Mouse (Mus musculus) cerebellum, postnatal 4 days (tissue): Measurements from ENCODE around the gene Fezf2.

ENCODE experiments used
- DNase-seq, 2 experiments: peaks; one replicate each; pipeline ENCODE4 v3.0.0; 2022; ENCODE audit warnings: low spot score in 2 of 2, mixed read lengths in 1 of 2

Fezf2 gene

GRCm38 (mm10) chr14:12342458-12343131, 5.4 kb downstream of the Fezf2 start:
- DNase-seq = no peak

DNA sequence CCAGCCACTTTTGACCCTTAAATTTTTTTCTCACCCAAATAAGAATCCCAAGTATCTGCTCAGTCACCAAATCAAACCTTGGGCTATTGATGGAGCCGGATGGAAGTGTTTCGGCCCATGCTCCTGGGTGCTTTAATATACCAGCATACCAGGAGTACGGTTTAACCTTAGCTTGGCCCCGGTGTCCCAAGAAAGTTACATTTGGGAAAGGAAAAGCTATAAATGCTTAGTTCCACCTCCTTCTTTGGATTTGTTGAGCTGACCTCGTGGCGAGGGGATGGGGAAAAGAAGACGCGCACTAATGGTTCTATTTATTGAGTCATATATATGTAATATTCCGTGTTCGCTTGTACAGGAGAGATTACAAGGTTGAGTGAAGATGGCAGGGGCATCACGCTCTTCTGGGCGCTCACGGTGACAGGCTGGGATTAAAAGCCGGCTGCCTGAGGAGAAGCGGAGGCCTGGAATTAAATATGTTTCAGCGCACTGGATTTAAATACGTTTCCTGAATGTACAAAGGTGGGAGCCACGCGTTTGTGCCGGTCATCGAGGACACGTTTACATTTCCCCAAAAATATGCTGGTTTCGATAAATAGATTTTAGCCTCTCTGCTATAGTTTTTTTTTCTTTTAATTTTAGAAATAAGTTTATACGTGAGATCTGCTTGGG, 6.1 kb downstream of the Fezf2 start:
- DNase-seq = no peak

GRCm38 (mm10) chr14:12341075-12341788, 6.8 kb downstream of the Fezf2 start:
- no peak for DNase-seq

DNA sequence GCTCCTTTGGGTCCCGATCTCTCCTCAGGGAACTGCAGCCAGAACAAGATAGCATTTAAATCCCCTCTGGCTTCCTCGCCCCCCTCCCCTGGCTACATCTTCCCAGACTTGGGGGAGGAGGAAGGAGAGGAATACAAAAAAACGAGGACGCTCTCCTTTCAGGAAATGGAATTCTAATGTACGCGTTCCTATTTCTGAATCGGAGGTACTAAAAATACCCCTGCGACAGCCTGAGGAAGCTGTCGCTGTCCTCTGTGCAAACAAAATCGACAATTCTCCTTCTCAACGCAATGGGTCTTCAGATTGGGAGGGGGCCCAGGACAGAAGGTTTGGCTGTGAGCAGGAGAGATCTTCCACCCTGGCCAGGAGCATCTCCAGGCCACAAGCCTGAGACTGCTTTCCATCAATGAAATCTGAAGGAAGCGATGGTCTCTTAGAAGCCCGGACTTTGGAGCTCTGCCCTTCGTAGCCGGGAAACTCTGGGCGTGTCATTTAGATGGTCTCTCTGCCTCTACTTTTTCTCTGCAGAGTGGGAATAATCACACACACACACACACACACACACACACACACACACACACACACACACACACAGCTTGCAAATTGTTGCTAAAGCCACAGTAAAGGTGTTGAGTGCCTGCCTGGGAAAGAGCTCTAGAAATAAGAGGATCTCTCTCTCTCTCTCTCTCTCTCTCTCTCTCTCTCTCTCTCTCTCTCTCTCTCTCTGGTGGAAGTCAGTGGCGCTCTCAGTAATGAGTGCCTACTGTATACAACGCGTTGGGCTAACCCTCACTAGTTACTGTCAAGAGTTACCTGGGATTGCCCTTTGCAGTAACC, 7.5 kb downstream of the Fezf2 start:
- DNase-seq = no peak

DNA sequence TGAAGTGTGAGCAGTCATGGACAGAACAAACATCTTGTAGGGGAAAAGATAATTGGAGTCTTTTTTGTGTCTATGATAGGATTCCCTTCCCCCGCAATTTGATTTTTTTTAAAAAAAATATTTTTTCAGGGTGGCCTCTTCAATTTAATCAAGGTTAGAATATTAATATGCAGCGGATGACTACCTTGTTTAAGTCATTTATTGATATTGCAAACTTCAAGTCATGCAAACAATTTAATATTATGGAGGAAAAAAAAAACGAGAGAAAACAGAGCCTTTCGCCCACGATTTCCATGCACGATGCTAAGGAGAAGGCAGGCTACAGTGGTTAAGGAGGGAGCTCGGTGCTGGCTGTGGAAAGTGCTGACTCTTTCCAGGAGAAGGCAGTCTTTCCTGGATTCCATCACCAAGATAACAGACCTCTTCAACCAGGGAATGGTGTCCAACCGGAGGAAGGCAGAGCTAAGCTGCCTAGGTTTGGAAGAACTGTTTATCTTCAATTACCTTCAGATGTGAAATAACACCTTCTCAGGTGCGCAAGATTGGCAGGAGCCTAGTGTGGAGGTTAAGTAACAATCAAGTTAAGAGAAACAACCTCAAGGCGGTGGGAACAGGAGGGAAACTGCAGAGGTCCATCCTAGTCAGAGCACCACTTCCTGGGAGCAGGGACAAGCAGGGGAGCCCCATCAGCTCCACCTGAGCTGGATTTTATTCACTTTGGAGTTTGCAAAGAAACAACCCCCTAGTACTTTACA, 9.0 kb downstream of the Fezf2 start:
- DNase-seq = no peak

GRCm38 (mm10) chr14:12337998-12338809, 9.8 kb downstream of the Fezf2 start:
- no peak for DNase-seq

GRCm38 (mm10) chr14:12337421-12337997, 10.5 kb downstream of the Fezf2 start:
- no peak for DNase-seq

DNA sequence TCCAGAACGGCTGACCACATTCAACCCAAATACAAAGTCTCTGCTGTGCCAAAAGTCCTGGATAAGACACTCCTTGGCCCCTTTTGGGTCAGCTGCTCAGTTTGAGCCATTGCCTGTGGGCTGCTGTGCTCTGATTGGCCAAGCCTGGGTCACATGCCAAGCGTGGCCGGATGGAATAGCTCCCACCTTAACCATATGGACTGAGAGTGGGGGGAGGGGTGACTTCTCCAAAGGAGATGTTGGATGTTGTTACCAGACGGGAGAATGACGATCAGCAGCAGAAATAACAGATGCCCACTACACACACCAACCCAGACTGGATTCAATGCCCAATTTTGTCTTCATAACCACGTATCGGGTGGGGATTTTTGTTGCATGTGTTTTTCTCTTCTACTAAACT, 13.1 kb downstream of the Fezf2 start:
- DNase-seq = no peak

DNA sequence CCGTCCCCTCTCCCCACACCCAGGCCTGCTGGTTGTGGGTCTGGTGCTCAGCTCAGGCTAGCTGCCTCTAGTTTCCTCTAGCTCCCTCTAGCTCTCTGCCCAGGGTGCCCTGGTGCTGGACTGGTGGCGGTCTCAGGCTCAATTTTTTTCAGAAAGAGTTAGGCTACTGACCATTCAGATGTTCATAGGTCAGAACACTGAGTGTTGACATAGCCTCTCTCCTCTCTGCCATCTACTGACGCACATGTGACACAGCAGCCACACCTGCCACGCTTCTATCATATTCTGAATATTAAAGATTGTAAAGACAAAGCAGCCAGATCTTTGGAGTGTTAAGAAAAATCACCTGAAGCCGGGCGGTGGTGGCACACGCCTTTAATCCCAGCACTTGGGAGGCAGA, 14.4 kb downstream of the Fezf2 start:
- no peak for DNase-seq

DNA sequence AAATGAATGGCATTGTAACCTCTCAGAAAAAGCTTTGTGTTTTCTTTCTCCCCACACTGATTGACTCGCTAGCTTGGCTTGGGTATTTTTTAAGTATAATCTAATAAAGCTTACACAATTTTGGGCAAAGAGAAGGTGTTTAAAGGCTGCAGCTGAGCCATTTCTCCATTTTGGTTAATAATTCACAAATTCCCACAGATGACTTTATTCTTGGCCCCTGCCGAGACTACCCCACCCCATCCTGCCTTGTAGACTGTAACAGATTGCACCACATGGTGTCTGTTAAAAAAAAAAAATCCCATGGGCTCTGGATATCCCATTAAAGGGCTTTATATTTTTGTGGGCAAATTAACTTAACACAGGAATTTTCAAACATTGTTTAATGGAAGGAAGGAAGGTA, 44.9 kb downstream of the Fezf2 start:
- DNase-seq = no peak

DNA sequence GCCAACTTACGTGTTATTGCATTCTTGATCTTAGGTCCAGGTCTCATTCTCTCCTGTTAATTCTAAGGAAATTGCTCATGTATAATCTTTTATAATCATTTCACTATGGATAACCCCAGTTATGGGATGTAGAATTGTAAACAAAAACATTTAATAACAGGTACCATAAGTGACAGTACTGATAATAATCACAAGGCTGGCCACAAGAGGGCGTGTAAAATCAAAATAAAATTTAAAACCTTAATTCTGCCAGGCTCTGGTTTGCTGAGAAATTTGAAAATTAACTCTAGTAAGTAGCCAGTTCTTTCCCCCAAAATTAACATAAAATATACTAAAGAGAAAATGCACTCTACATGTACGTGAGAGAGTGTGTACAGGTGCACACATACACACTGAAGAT, 47.3 kb downstream of the Fezf2 start:
- DNase-seq = peak in 1 of 2 experiments; percentile 28

- DNase-seq = no peak
Observed at GRCm38 (mm10) chr14:12300275-12300674, 47.7 kb downstream of the Fezf2 start.

DNA sequence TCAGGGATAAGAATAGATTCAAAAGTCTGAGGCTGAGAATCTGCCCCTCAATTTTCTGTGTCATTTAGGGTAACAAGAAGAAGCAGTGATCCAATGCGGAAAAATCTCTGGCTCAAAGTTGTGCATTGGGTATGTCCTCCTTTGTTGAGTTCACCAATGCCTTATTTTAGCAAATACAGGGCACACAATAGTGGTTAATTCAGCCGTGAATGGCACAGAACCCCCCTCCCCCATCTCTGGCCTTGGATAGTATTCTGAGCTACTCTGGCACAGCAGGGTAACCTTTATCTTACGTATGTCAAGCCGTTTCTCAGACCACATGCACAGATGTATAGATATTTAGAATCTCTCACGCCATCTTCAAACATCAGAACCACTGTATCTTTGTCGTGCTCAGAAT, 48.3 kb downstream of the Fezf2 start:
- no peak for DNase-seq

DNA sequence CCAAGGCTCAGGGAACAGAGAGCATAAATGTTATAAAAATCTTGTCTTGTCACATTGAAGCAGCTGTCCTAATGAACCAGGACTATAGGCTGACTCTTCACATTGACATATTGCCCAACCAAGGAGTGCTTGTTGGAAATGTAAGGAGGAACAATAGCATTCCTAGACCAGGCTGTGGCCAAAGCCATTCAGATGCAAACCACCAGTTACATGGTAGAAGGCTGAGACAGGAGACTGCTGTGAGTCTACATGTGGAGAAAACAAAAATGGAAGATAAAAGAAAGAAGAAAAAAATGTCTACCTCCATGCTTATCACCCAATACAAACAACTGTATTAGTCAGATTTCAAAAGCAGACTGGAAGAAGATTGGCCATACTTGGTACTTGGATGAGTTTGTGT, 48.8 kb downstream of the Fezf2 start:
- no peak for DNase-seq

DNA sequence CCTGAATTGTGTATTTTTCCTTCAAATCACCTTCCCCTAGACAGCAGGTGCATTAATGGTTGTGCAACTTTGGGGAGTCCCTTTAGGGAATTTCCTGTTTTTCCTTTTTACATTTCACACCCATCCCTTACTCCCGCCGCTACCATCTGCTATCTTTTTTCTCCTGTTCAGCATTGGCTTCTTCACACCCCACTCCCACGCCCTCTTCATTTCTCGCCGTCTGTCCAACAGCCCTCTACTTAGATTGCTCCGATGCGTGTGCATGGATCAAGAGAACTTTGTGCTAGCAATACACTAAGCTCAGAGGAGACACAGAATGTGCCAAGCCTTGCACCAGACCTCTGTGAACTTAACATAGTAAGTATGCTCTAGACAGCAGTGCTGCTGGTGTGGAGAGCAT, 51.6 kb downstream of the Fezf2 start:
- DNase-seq = no peak
